Mouse (Mus musculus) cerebellum, adult 9-11 months (tissue): ENCODE measurements at regions not wholly inside any gene's neighbourhood (a gene's known extent, or its start where the extent isn't known, plus 50 kb on each side); places are given as distances from the start of the nearest gene placed in this dataset.

Experiments used
- DNase-seq: peaks from one replicate; pipeline ENCODE4 v3.0.0; 2022

- DNase-seq, result peak; percentile 4
Measured at GRCm38 (mm10) chr8:113582180-113582975, 53.0 kb upstream of the Mon1b start.

DNA sequence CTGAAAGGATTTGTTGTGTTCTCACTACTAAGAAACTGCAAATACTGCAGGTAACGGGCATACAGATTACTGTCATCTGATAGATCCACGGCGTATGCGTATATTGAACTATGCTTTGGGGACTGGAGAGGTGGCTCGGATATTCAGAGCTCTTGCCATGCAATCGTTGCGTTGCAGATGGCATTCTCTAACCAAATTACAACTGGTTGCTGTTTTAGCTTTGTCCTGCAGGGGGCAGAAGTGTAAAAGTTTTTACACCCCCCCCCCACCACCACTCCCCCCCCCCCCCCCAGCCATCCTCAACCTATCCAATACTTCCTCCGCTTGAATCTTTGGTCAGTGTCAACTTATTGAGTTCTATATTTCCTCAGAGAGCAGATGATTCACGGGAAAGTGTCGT is 51.6 kb upstream of the Mon1b start:
- DNase-seq, result no peak
